Mouse (Mus musculus) kidney, adult 18-20 months (tissue): ENCODE measurements around the gene Rasgef1b.

ENCODE experiments used
- DNase-seq: peaks from one replicate; pipeline ENCODE4 v3.0.0; 2021

Rasgef1b gene

DNA sequence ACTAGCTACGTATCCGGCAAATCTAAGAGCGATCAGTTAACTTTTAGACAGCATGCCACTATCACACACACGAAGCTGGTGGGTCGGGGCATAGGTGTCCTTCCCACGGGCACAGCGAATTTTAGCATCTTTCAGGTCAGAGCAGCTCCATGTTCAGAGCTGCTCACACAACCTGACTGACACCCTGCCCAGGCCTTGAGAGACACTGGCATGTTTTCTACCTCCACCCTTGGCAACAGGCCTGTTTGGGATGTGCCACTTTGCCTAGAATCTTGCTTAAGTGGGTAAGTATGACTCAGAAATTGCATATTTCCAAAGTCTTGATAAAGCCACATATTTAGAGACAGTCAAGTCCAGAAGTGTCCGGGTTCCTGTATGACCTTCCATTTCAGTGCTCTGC lies 296.4 kb downstream of the Rasgef1b start:
- no peak for DNase-seq

- no peak for DNase-seq
These were observed 299.6 kb downstream of the Rasgef1b start for GRCm38 (mm10) chr5:99429273-99429672.

GRCm38 (mm10) chr5:99428648-99429047 lies 300.2 kb downstream of the Rasgef1b start:
- DNase-seq, result no peak

GRCm38 (mm10) chr5:99423271-99423670 lies 305.6 kb downstream of the Rasgef1b start:
- no peak for DNase-seq

DNA sequence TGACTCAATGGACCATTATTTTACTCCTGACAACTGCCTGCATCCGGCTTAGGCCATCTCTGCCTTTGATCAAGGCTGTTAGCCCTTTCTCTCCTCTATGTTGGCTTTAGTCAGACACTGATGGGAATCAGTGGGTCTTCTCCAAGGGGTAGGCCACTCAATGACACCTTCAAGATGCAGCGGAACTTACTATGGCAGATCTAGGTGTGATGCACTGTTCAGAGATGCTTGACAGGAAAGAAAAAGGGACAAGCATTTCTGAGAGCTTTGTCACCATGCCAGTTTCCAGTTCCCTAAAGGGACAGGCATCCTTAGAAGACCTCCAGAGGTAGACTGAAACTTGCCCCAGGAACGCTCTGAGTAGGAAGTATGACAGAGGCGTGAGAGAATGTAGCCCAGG lies 306.0 kb downstream of the Rasgef1b start:
- no peak for DNase-seq

DNA sequence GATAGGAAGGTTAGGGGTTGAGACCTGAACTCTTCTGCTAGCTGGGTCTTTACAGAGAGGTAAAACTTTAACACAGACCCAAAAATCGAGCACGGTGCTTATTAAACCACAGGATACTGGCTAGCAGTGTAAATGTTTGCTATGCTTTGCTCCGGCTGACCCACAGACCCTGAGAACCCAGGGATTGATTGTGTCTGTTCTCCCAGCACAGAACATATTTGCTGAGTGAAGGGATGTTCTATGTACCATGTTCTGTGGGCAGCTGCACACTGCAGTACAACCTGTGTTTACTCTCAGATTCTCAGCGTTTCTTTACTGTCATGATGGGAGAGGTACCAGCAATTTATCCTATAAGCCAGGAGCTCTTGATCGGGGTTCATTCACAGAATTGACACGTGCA lies 306.8 kb downstream of the Rasgef1b start:
- no peak for DNase-seq

GRCm38 (mm10) chr5:99419872-99420271 lies 309.0 kb downstream of the Rasgef1b start:
- no peak for DNase-seq

- peak; percentile 54 for DNase-seq
These were observed 312.0 kb downstream of the Rasgef1b start for GRCm38 (mm10) chr5:99416902-99417301.

GRCm38 (mm10) chr5:99415676-99416075 lies 313.2 kb downstream of the Rasgef1b start:
- DNase-seq, result no peak

GRCm38 (mm10) chr5:99415049-99415448 lies 313.8 kb downstream of the Rasgef1b start:
- no peak for DNase-seq

- DNase-seq, result no peak
These were observed 314.6 kb downstream of the Rasgef1b start for GRCm38 (mm10) chr5:99414293-99414692.

- no peak for DNase-seq
These were observed 315.0 kb downstream of the Rasgef1b start for GRCm38 (mm10) chr5:99413851-99414250.

GRCm38 (mm10) chr5:99413391-99413790 lies 315.5 kb downstream of the Rasgef1b start:
- no peak for DNase-seq

DNA sequence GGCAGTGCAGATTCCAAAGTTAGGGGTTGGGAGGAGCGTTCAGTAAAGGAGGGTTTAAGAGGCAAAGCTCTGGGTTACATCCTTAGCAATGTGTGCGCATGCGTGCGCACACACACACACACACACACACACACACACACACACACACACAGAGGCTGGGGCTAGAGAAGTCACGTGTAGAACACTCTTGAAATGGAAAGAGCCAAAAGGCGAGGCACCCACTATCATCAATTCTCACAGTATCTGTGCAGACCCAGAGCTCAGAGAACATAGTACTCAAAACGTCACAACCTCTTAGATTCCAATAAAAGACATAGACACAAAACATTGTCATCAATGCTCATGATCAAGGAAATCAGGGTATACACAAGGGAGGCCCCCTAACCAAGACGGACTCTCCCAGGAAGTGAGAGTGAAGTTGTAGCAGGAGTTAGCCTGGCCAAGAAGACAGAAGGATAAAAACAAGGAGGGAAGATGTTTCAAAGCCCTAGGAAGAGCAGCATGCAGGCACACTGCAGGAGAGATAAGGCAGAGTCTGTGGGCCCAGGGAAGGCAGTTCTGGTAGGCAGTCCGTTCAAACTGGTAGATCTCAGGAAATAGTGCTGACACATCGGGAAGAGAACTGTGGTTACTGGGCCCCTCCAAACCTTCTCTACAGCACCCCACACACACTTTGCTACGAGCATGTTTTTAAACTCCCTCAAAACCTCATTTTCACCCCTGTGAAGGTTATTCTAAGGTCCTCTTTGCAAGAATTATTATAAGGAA lies 324.3 kb downstream of the Rasgef1b start:
- DNase-seq, result no peak

DNA sequence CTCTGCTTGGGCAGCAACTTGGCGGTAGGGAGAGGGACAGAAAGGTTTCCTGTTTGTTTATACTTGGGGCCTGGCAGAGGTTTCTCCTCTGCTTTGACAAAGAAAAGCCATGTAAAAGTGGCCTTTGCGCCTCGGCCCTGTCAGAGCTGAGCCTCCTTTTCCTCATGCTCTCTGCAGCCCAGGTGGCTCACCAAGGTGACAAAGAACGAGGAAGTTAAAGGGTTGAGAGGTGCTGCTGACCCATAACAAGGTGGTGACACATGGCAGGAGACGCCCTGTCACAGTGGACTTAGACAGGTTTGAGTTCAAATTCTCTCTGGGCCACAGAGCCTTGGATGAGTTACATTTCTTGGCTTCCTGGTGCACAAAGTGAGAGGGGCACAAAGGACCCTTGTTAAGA lies 325.5 kb downstream of the Rasgef1b start:
- no peak for DNase-seq

DNA sequence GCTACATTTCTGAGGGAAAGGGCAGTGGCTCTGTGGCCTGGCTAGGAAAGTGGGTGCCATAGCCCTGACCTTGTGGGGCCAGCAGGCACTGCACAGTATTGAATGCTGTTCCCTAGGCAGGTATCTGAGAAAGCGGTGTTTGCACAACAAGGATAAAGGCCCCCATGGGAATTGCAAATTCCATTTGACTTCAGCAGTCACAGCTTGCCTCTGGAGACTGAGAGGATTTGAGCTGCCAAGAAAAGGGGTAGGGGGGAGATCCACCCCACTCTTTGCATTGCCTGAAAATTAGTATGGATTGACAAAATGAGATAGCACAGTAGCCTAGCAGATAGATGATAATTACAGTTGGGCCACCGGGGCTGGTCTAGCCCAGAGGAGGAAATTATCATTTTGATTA lies 326.1 kb downstream of the Rasgef1b start:
- DNase-seq, result no peak

GRCm38 (mm10) chr5:99402297-99402696 lies 326.6 kb downstream of the Rasgef1b start:
- no peak for DNase-seq

DNA sequence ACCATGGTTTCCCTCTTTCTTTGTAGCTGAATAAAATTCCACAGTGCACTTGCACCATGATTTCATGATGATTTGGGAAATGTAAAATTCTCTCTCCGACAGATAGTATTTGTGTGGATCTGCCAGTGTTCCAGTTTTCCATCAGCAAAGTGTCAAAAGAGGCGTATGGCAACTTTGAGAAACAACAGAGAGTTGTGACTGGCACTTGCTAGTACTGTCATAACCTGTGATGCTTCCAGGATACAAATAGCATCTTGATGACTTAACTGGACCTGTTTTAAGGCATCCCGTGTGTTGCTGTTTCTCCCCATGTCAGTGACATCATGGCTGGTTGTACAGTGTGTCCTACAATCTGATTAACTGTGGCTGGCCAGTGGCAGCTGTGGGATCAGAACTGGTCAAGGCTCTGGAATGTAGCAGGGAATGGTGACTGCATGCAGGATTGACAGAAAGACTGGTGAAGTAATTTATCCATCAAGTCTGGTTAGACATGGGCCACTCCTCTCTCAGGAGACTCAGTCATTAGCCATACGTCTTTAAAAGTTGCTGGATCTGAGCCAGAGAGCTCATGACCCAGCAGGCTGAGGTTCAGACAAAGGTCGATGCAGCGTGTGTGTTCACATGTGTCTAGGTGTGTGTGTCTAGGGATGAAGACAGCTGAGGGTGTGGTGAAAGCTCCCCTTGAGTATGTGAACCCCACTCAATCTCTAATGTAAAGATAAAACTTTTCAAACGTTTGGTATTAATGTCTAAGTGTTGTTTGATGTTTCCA lies 328.8 kb downstream of the Rasgef1b start:
- no peak for DNase-seq

DNA sequence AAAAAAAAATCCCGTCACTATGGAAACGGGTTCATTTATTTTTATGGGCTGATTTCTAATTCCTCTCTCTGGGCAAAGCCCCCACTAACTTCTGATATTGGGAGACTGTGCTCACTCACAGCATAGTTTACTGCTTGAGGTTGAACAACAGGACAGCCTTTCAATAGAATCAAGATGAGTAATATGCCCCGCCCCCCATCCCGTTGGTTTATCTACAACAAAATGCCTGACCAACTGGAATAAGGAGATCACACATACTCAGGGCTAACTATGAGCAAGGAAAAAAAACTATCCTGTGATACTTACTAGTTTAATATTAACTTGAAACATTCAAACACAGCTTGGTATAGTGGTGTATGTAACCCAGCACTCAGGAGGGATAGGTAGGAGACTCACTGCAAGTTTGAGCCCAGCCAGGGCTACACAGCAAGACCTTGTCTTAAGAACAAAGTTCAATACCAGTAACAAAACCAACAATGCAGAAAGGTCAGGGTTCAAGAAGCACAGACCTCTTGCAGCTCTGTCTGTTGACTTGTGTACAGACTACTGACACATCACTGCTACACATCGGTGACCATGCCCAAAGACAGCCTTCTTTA lies 330.3 kb downstream of the Rasgef1b start:
- DNase-seq, result peak; percentile 19

GRCm38 (mm10) chr5:99394578-99394977 lies 334.3 kb downstream of the Rasgef1b start:
- no peak for DNase-seq

DNA sequence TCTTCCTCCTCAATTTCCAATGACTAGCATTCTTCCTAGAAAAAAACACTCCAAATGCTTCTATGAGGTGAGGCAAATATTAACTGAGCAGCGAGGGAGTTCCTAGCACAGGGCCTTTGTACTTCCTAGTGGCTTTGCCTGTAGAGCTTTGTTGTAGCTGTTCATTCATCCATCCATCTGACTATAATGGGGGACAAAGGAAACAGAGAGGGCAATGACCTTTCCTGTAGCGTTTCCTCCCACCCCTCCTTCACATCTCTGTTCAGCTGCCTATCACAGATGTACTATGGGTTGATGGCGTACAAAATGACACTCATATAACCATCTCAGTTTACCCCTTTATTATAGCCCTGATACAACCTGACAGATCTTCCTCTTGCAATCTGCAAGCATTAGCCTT lies 337.3 kb downstream of the Rasgef1b start:
- DNase-seq, result peak; percentile 10

GRCm38 (mm10) chr5:99390776-99391175 lies 338.1 kb downstream of the Rasgef1b start:
- peak; percentile 18 for DNase-seq

DNA sequence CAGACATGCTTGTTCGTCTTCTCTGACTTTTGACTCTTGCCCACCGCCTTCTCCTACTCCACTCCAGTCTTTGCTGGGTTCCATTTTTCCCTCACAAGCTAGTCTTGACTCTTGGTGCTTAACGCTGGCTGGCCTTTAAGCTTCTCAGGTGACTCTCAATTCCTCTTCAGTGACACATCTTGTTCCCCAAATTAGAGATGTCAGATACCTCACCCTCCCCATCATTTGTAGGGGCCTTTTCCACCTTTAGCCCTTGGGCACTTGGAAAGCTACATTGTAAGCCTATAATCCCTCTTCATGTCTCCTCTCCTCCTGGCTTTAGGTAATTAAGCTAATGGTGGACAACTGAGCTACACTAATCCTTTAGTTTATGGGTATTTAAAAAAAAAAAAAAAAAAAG lies 338.6 kb downstream of the Rasgef1b start:
- DNase-seq, result no peak
